Mouse (Mus musculus) spleen, postnatal 4 days (tissue): ENCODE data around the gene Olfr548-ps1.
"Not testable (repeated sequence)": the region's sequence is repeated elsewhere in the genome, so short reads cannot be mapped to it uniquely, and the experiment has no call there.

Experiments
- DNase-seq, 2 experiments: peaks; one replicate each; pipeline ENCODE4 v3.0.0; 2022; ENCODE audit warnings: low spot score in 2 of 2

Olfr548-ps1 gene

GRCm38 (mm10) chr7:102540596-102540995, at the start of gene Olfr548-ps1:
Olfr548-ps1 (plus strand) TSS chr7:102540896.
- DNase-seq = no peak

GRCm38 (mm10) chr7:102494416-102494815, 46.3 kb upstream of the Olfr548-ps1 start:
- not testable (repeated sequence) for DNase-seq

- DNase-seq = no peak
Observed at GRCm38 (mm10) chr7:102499473-102499872, 41.2 kb upstream of the Olfr548-ps1 start, which contains the start of gene Olfr545. Olfr545 (minus strand) TSS chr7:102499573.

GRCm38 (mm10) chr7:102501986-102502385, 38.7 kb upstream of the Olfr548-ps1 start:
- no peak for DNase-seq

GRCm38 (mm10) chr7:102506848-102507247, 33.8 kb upstream of the Olfr548-ps1 start:
- peak; percentile 62 to 83 for DNase-seq

GRCm38 (mm10) chr7:102508066-102508465, 32.6 kb upstream of the Olfr548-ps1 start:
- no peak for DNase-seq

GRCm38 (mm10) chr7:102508666-102509065, 32.0 kb upstream of the Olfr548-ps1 start:
- DNase-seq = no peak

GRCm38 (mm10) chr7:102509726-102510125, 31.0 kb upstream of the Olfr548-ps1 start:
- no peak for DNase-seq

GRCm38 (mm10) chr7:102511927-102512326, 28.8 kb upstream of the Olfr548-ps1 start:
- no peak for DNase-seq

- peak; percentile 80 to 96 for DNase-seq
Observed at GRCm38 (mm10) chr7:102512814-102513435, 27.8 kb upstream of the Olfr548-ps1 start.

GRCm38 (mm10) chr7:102514144-102514543, 26.6 kb upstream of the Olfr548-ps1 start:
- DNase-seq = no peak

GRCm38 (mm10) chr7:102516261-102517050, 24.2 kb upstream of the Olfr548-ps1 start:
- DNase-seq = no peak

GRCm38 (mm10) chr7:102517051-102517335, 23.7 kb upstream of the Olfr548-ps1 start:
- no peak for DNase-seq

GRCm38 (mm10) chr7:102529052-102529451, 11.6 kb upstream of the Olfr548-ps1 start:
- DNase-seq = no peak

- no peak for DNase-seq
Observed at GRCm38 (mm10) chr7:102534449-102534848, 6.2 kb upstream of the Olfr548-ps1 start, which contains the start of gene Olfr547. Olfr547 (plus strand) TSS chr7:102534749.

GRCm38 (mm10) chr7:102541251-102541650, 555 bp downstream of the Olfr548-ps1 start:
- no peak for DNase-seq

- DNase-seq = no peak
Observed at GRCm38 (mm10) chr7:102549570-102549969, 8.9 kb downstream of the Olfr548-ps1 start, which contains the start of gene Olfr549. Olfr549 (plus strand) TSS chr7:102549870.

GRCm38 (mm10) chr7:102553279-102553678, 12.6 kb downstream of the Olfr548-ps1 start:
- DNase-seq = no peak

GRCm38 (mm10) chr7:102564999-102565997, 24.6 kb downstream of the Olfr548-ps1 start, which contains the start of gene Trim21:
Trim21 (minus strand) TSS chr7:102565486.
- peak; percentile 85 to 89 for DNase-seq

- no peak for DNase-seq
Observed at GRCm38 (mm10) chr7:102566219-102566618, 25.5 kb downstream of the Olfr548-ps1 start.

GRCm38 (mm10) chr7:102571142-102571541, 30.4 kb downstream of the Olfr548-ps1 start, which contains the start of gene Olfr550:
Olfr550 (plus strand) TSS chr7:102571442.
- DNase-seq = no peak
